In genomic region chr1:121087124-121087887, GRCm38 (mm10) we compare ENCODE assay signal across 11 mouse cellular contexts.
A peak's percentile ranks its signal among the peaks of the same experiment; 100 is the strongest.
DNase-seq lines count a peak whose midpoint lies in the region; ATAC-seq and TF ChIP-seq lines count a peak whose summit lies in the region.
"Had no signal": no experiment of that assay in that cellular context is flagged by ENCODE, and none has a peak within 500 bp of the region (broad histone marks: within the 10 kb centered on the region; RNA-seq: fewer than 3 reads in every experiment).

No protein-coding gene starts in this region.

- H3K4me2 ChIP-seq in midbrain, embryonic 12.5 days (replicated peaks): peak overlapping the region; percentile 37

- TF ChIP-seq POLR2A in kidney, adult 2 months (IDR thresholded peaks at IDR 0.05; ENCODE audit: low read depth, low read length): no peak

- H3K27ac ChIP-seq in kidney, adult 2 months (ENCODE audit: insufficient read depth, low read depth, low read length): no peak overlapping the region
- peak overlapping the region; percentile 84 for H3K27ac ChIP-seq in hindbrain, embryonic 10.5 days
- peak overlapping the region; percentile 49; the same call in 1 of the 2 replicates for H3K27ac ChIP-seq in midbrain, embryonic 12.5 days (replicated peaks)
- H3K27ac ChIP-seq: stomach, postnatal 0 days had no signal

- H3K36me3 ChIP-seq in kidney, adult 2 months (ENCODE audit: control insufficient read depth, insufficient read depth, low read length): no peaks in the 10 kb centered on the region
- no peaks in the 10 kb centered on the region for H3K36me3 ChIP-seq in hindbrain, embryonic 10.5 days
- H3K36me3 ChIP-seq in midbrain, embryonic 12.5 days: no peaks in the 10 kb centered on the region

- WGBS in kidney, adult 2 months: 27% methylated on average over 7 of the region's 7 CpGs
- 22% methylated on average over 7 of the region's 7 CpGs for WGBS in hindbrain, embryonic 10.5 days
- 12% methylated on average over 7 of the region's 7 CpGs for WGBS in midbrain, embryonic 12.5 days

- no peaks in the 10 kb centered on the region for H3K4me1 ChIP-seq in kidney, adult 2 months (ENCODE audit: control insufficient read depth, insufficient read depth, low read length)
- peaks cover 24% of the 10 kb centered on the region for H3K4me1 ChIP-seq in hindbrain, embryonic 10.5 days (replicated peaks)
- H3K4me1 ChIP-seq in midbrain, embryonic 12.5 days: peaks cover 24% of the 10 kb centered on the region
- H3K4me1 ChIP-seq: megakaryocyte, embryonic 14.5 days had no signal

- no peak overlapping the region for H3K4me3 ChIP-seq in kidney, adult 2 months (ENCODE audit: insufficient read depth, low read depth, low read length)
- H3K4me3 ChIP-seq in hindbrain, embryonic 10.5 days: peak overlapping the region; percentile 36
- H3K4me3 ChIP-seq in midbrain, embryonic 12.5 days: peak overlapping the region; percentile 21; the same call in 1 of the 2 replicates
- H3K4me3 ChIP-seq: megakaryocyte, embryonic 14.5 days had no signal

- peak; percentile 77 for ATAC-seq in midbrain, embryonic 12.5 days (ENCODE audit: low FRiP score, low read depth)

- no peak overlapping the region for H3K9ac ChIP-seq in midbrain, embryonic 12.5 days (replicated peaks)

- no peaks in the 10 kb centered on the region for H3K27me3 ChIP-seq in kidney, adult 2 months (replicated peaks; ENCODE audit: control insufficient read depth, insufficient read depth, low read length)
- peaks cover 8% of the 10 kb centered on the region; the same call in 1 of the 2 replicates for H3K27me3 ChIP-seq in hindbrain, embryonic 10.5 days (ENCODE audit: insufficient read depth, poor library complexity, severe bottlenecking)
- H3K27me3 ChIP-seq in midbrain, embryonic 12.5 days: peaks cover 26% of the 10 kb centered on the region
- H3K27me3 ChIP-seq: megakaryocyte, embryonic 14.5 days had no signal

- TF ChIP-seq CTCF in kidney, adult 2 months (conservative IDR thresholded peaks at IDR 0.05; ENCODE audit: insufficient read depth, insufficient read length, low read depth, low read length): no peak

- DNase-seq in kidney, adult 2 months: peak; percentile 31
- DNase-seq in kidney, postnatal 4 days: no peak
- DNase-seq in brain, embryonic 18.5 days (ENCODE audit: low read depth, low spot score): peak; percentile 46
- peak; percentile 35 for DNase-seq in hindbrain, embryonic 10.5 days (ENCODE audit: low spot score)
- DNase-seq in gastrocnemius, postnatal 10 days: no peak
- DNase-seq in thymus, postnatal 0 days (ENCODE audit: low spot score): no peak
- DNase-seq in urinary bladder, adult 2 months (ENCODE audit: low spot score): no peak
- DNase-seq: heart, adult 18-20 months had no signal

- H3K9me3 ChIP-seq in hindbrain, embryonic 10.5 days: no peaks in the 10 kb centered on the region
- H3K9me3 ChIP-seq in midbrain, embryonic 12.5 days: no peaks in the 10 kb centered on the region

Comparison
In these comparisons a context has a peak if more than half of its experiments do, and no peak if none do; other contexts are left out.
1. DNase-seq: peak in kidney, adult 2 months (single experiment), brain, embryonic 18.5 days (single experiment) and hindbrain, embryonic 10.5 days (single experiment); none in kidney, postnatal 4 days (0 of 2), gastrocnemius, postnatal 10 days (single experiment), thymus, postnatal 0 days (single experiment) and urinary bladder, adult 2 months (single experiment).